Mouse (Mus musculus) adrenal gland (tissue): Measurements from ENCODE around the gene En1.

Experiments used
- intact Hi-C: fragments of 180-260 bp; cut with DNase I; formaldehyde crosslinking; loops from one replicate; pipeline ENCODE4 v1.15.1; 2025
- long read RNA-seq, 2 experiments: library from polyadenylated mRNA; unstranded; transcript quantifications; one replicate each; pipeline ENCODE4 v2.0.0; 2020; ENCODE audit warnings: borderline replicate concordance in 1 of 2; ENCODE audit not compliant: insufficient replicate concordance in 1 of 2

En1 gene
- long read RNA-seq, experiment 1: 0 reads
- long read RNA-seq, experiment 2: 0 reads

- intact Hi-C loops: no loop called here
These were observed at the start of gene En1 for GRCm38 (mm10) chr1:120602031-120602730. En1 (plus strand) TSS chr1:120602418.

- intact Hi-C loops: no loop called here
These were observed 45.0 kb upstream of the En1 start for GRCm38 (mm10) chr1:120556926-120557846.

GRCm38 (mm10) chr1:120558341-120559285, 43.6 kb upstream of the En1 start:
- intact Hi-C loops: no loop called here

GRCm38 (mm10) chr1:120559911-120560310, 42.3 kb upstream of the En1 start:
- intact Hi-C loops: no loop called here

GRCm38 (mm10) chr1:120581306-120581705, 20.9 kb upstream of the En1 start:
- intact Hi-C loops: no loop called here

- intact Hi-C loops: loop anchor here (5.0 kb wide), 1 partner anchor 832 kb away; no protein-coding TSS in a partner anchor
These were observed 16.7 kb upstream of the En1 start for GRCm38 (mm10) chr1:120585481-120585880.

GRCm38 (mm10) chr1:120586500-120587110, 15.6 kb upstream of the En1 start:
- intact Hi-C loops: loop anchor here (2.0 to 5.0 kb wide), 2 partner anchors 594 to 831 kb away; no protein-coding TSS in a partner anchor

- intact Hi-C loops: loop anchor here (2.0 to 5.0 kb wide), 2 partner anchors 593 to 830 kb away; no protein-coding TSS in a partner anchor
These were observed 14.8 kb upstream of the En1 start for GRCm38 (mm10) chr1:120587431-120587830.

- intact Hi-C loops: loop anchor here (2.0 to 5.0 kb wide), 2 partner anchors 593 to 829 kb away; no protein-coding TSS in a partner anchor
These were observed 14.3 kb upstream of the En1 start for GRCm38 (mm10) chr1:120587960-120588359.

- intact Hi-C loops: loop anchor here (5.0 kb wide), 1 partner anchor 829 kb away; no protein-coding TSS in a partner anchor
These were observed 13.7 kb upstream of the En1 start for GRCm38 (mm10) chr1:120588362-120589027.

- intact Hi-C loops: loop anchor here (2.0 to 10.0 kb wide), 3 partner anchors 461 to 809 kb away; no protein-coding TSS in a partner anchor
These were observed 8.8 kb upstream of the En1 start for GRCm38 (mm10) chr1:120593236-120593919.

GRCm38 (mm10) chr1:120594603-120595002, 7.6 kb upstream of the En1 start:
- intact Hi-C loops: loop anchor here (5.0 to 10.0 kb wide), 2 partner anchors 460 to 808 kb away; no protein-coding TSS in a partner anchor

- intact Hi-C loops: loop anchor here (10.0 kb wide), 1 partner anchor 459 kb away; no protein-coding TSS in a partner anchor
These were observed 6.6 kb upstream of the En1 start for GRCm38 (mm10) chr1:120595471-120596240.

- intact Hi-C loops: loop anchor here (10.0 kb wide), 1 partner anchor 458 kb away; no protein-coding TSS in a partner anchor
These were observed 5.9 kb upstream of the En1 start for GRCm38 (mm10) chr1:120596319-120596718.

- intact Hi-C loops: loop anchor here (10.0 kb wide), 1 partner anchor 458 kb away; no protein-coding TSS in a partner anchor
These were observed 5.4 kb upstream of the En1 start for GRCm38 (mm10) chr1:120596784-120597183.

- intact Hi-C loops: loop anchor here (10.0 kb wide), 1 partner anchor 458 kb away; no protein-coding TSS in a partner anchor
These were observed 4.9 kb upstream of the En1 start for GRCm38 (mm10) chr1:120597271-120597670.

- intact Hi-C loops: loop anchor here (10.0 kb wide), 1 partner anchor 456 kb away; no protein-coding TSS in a partner anchor
These were observed 3.9 kb upstream of the En1 start for GRCm38 (mm10) chr1:120598196-120598940.
